Mouse (Mus musculus) mesoderm, embryonic 11.5 days (tissue): Measurements from ENCODE around the gene Olfr896-ps1.

ENCODE experiments used
- DNase-seq: peaks from one replicate; pipeline ENCODE4 v3.0.0-alpha.2; 2012; ENCODE audit warnings: low read depth, low spot score

Olfr896-ps1 gene

DNA sequence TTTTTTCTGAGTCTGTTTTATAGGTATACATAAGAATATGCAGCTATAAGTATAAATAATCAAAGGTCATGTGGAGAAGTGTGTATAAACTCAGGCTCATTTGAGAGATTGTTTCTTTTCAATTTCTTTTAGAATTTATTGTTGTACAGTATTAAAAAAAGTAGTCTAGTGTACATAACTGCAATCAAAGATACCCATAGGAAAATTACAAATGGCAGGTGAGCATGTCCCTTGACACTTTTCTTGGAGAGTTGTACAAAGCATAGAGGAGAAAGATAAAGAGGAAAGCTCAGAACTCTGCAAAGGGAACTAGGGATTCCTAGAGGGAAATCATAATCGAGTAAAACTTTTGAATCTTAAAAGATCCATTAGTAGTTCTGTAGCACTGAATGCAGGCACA lies at the start of gene Olfr896-ps1:
Gene Olfr896-ps1 (plus strand): TSS at position 301 of the 400 bp plus-strand sequence.
- DNase-seq = no peak

DNA sequence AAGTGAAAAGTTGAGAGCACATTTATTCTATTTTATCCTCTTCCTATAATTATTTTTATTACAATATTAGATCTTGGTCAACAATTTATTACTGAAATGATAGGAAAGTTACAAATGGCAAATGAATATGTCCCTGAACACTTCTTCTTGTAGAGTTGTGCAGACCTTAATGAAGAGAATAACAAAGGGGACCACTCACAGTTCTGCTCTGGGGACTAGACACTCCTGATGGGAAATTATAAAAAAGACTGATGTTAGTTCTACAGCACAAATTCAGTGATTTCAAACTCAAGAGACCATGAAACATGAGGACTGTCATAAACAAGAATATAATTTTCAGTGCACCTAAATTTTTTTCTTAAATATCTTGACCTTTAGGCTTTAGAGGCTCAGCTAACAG lies 38.4 kb upstream of the Olfr896-ps1 start, which contains the start of gene Olfr143:
Gene Olfr143 (plus strand): TSS at position 301 of the 400 bp plus-strand sequence.
- no peak for DNase-seq

GRCm38 (mm10) chr9:38267551-38267950 lies 23.4 kb upstream of the Olfr896-ps1 start, which contains the start of gene Olfr895:
TSS of gene Olfr895 (plus strand) at chr9:38267851.
- no peak for DNase-seq

DNA sequence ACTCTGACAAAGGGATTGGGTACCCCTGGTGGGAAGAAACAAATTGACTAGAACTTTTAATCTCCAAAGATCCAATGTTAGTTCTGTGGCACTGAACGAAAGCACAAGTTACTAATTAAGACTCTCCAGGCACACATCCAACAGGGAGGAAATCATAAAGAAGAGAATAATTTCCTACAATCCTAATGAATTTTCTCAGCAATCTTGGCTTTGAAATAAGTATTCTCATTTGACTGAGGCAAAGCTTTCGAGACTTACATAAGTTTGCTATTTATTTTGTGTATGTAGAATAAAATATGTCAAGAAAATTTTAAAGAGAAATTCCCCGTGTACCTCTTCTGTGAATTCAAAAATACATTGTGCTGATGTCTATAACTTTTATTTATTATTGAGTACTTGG lies 37.9 kb downstream of the Olfr896-ps1 start, which contains the start of gene Olfr25:
Gene Olfr25 (plus strand): TSS at position 301 of the 400 bp plus-strand sequence.
- no peak for DNase-seq
